Mouse (Mus musculus) lung, postnatal 0 days (tissue): ENCODE measurements around the gene Atg7.

Experiments used
- CTCF ChIP-seq: IDR thresholded peaks from 2 replicates; pipeline ENCODE4 v1.5.1; 2016; ENCODE audit warnings: antibody characterized with exemption, mild to moderate bottlenecking
- EP300 ChIP-seq: IDR thresholded peaks from 2 replicates; pipeline ENCODE4 v1.6.1; 2016; ENCODE audit warnings: antibody characterized with exemption, mild to moderate bottlenecking, control low read depth

- TF ChIP-seq EP300 (no peak), CTCF (no peak)
Observed at GRCm38 (mm10) chr6:114807474-114807873, 164.6 kb downstream of the Atg7 start.
